Comparison of ENCODE assay signal across 16 mouse cellular contexts in the genomic region with DNA sequence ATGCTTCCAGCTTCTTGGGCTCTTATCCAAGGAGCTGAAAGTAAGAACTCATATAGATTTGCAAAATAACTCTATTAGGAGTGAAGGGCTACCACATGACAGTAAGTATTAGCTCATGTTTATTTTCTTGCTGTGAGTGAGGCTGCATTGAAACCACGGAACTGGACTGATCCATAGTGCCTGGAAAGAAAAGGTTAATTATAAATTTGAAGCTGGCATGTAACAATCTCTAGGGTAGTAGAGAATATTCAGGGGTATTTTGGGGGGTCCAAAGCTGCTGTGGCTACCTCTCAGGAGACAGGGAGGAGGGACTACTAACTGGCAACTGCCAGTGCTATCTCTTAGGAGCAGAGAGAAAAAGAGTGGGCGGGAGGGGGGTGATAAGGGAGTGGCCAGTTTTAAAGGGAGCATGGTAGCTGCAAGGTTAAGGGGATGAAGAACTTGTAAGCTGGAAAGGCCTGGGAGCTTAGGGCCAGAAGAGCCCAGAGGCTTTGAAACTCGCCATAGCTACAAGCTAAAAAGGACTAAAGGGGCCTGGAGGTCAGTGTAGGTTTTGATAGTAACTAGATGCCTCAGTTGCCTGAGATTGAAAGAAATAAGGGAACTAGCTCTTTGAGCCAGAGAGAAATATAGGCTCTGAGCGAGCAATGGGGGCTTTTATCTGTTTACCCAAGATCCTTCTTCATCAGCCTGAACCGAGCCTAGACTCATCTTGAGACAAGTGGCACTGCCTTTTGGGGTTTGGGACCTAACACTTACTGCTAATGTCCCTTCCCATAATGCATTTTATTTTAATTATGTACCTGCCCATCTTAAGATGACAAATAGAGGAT. TPM values are rescaled to one million over a fixed set of nuclear protein-coding genes. Genes with fewer than 3 reads are reported as not detected.
DNase-seq lines count a peak whose midpoint lies in the region; ATAC-seq lines count a peak whose summit lies in the region.
"Had no signal": no experiment of that assay in that cellular context is flagged by ENCODE, and none has a peak within 500 bp of the region (broad histone marks: within the 10 kb centered on the region; RNA-seq: fewer than 3 reads in every experiment).

No protein-coding gene starts in this region.

- no peak overlapping the region for H3K4me2 ChIP-seq in lung, embryonic 15.5 days
- peak overlapping the region; percentile 70 for H3K4me2 ChIP-seq in liver, embryonic 12.5 days
- no peak overlapping the region for H3K4me2 ChIP-seq in stomach, embryonic 15.5 days
- H3K4me2 ChIP-seq: hindbrain, embryonic 13.5 days; neural tube, embryonic 15.5 days had no signal

- H3K27me3 ChIP-seq in lung, embryonic 15.5 days: no peaks in the 10 kb centered on the region
- H3K27me3 ChIP-seq in liver, embryonic 12.5 days (replicated peaks): no peaks in the 10 kb centered on the region
- H3K27me3 ChIP-seq in stomach, embryonic 15.5 days (replicated peaks): no peaks in the 10 kb centered on the region
- H3K27me3 ChIP-seq: hindbrain, embryonic 13.5 days; neural tube, embryonic 15.5 days had no signal

- H3K9me3 ChIP-seq in lung, embryonic 15.5 days: no peaks in the 10 kb centered on the region
- no peaks in the 10 kb centered on the region for H3K9me3 ChIP-seq in liver, embryonic 12.5 days (replicated peaks)
- no peaks in the 10 kb centered on the region for H3K9me3 ChIP-seq in stomach, embryonic 15.5 days
- H3K9me3 ChIP-seq: hindbrain, embryonic 13.5 days; neural tube, embryonic 15.5 days had no signal

- no peak overlapping the region for H3K9ac ChIP-seq in lung, embryonic 15.5 days
- H3K9ac ChIP-seq in liver, embryonic 12.5 days: peak overlapping the region; percentile 72
- no peak overlapping the region for H3K9ac ChIP-seq in stomach, embryonic 15.5 days
- H3K9ac ChIP-seq: hindbrain, embryonic 13.5 days; neural tube, embryonic 15.5 days had no signal

- peak overlapping the region; percentile 65 for H3K27ac ChIP-seq in lung, embryonic 15.5 days
- H3K27ac ChIP-seq in liver, embryonic 12.5 days: peak overlapping the region; percentile 97
- H3K27ac ChIP-seq in stomach, embryonic 15.5 days: no peak overlapping the region
- H3K27ac ChIP-seq: hindbrain, embryonic 13.5 days; neural tube, embryonic 15.5 days had no signal

- 42% methylated on average over 5 of the region's 5 CpGs for WGBS in lung, embryonic 15.5 days
- 14% methylated on average over 5 of the region's 5 CpGs for WGBS in liver, embryonic 12.5 days (ENCODE audit: insufficient replicate concordance)
- WGBS in stomach, embryonic 15.5 days: 60% methylated on average over 5 of the region's 5 CpGs

- peak; percentile 32; the same call in 1 of the 2 replicates for ATAC-seq in lung, embryonic 15.5 days (ENCODE audit: borderline replicate concordance, extremely low read depth, low FRiP score, low TSS enrichment)
- peak; percentile 99 for ATAC-seq in liver, embryonic 12.5 days
- ATAC-seq in stomach, embryonic 15.5 days (ENCODE audit: insufficient read depth, low FRiP score, low read depth): peak; percentile 97
- ATAC-seq: forebrain, embryonic 16.5 days; midbrain, embryonic 16.5 days had no signal

- peaks cover 18% of the 10 kb centered on the region for H3K4me1 ChIP-seq in lung, embryonic 15.5 days
- peaks cover 64% of the 10 kb centered on the region for H3K4me1 ChIP-seq in liver, embryonic 12.5 days
- no peaks in the 10 kb centered on the region for H3K4me1 ChIP-seq in stomach, embryonic 15.5 days
- H3K4me1 ChIP-seq: hindbrain, embryonic 13.5 days; neural tube, embryonic 15.5 days had no signal

- no peak for DNase-seq in lung, postnatal 14 days
- peak; percentile 81 for DNase-seq in c-Kit-positive CD71-positive TER-119-negative erythroid progenitor cells, embryonic 14.5 days (ENCODE audit: low read depth)
- DNase-seq in right cerebral cortex, postnatal 36 days (ENCODE audit: low spot score in 2 of 2): no peak
- no peak for DNase-seq in right cerebral cortex, postnatal 4 days
- DNase-seq: embryo, embryonic 11 days; layer of hippocampus, postnatal 36 days; thymus, postnatal 36 days had no signal

- no peaks in the 10 kb centered on the region for H3K36me3 ChIP-seq in lung, embryonic 15.5 days
- no peaks in the 10 kb centered on the region for H3K36me3 ChIP-seq in liver, embryonic 12.5 days
- no peaks in the 10 kb centered on the region for H3K36me3 ChIP-seq in stomach, embryonic 15.5 days
- H3K36me3 ChIP-seq: hindbrain, embryonic 13.5 days; neural tube, embryonic 15.5 days had no signal

- no peak overlapping the region for H3K4me3 ChIP-seq in lung, embryonic 15.5 days
- H3K4me3 ChIP-seq in liver, embryonic 12.5 days: peak overlapping the region; percentile 45
- no peak overlapping the region for H3K4me3 ChIP-seq in stomach, embryonic 15.5 days (replicated peaks)
- H3K4me3 ChIP-seq: hindbrain, embryonic 13.5 days; neural tube, embryonic 15.5 days had no signal

RNA-seq across cellular contexts. Expression of a gene that starts 17.4 kb away (rescaled TPM):
- polyA plus RNA-seq in lung, embryonic 15.5 days (2015; fragmentation: Nextera tagmentation; extraction: Ambion mirVana): 73.6 and 83.7 TPM in 2 replicates
- polyA plus RNA-seq in liver, embryonic 12.5 days (2016; fragmentation: Nextera tagmentation; extraction: Ambion mirVana): 42.3 and 43.9 TPM in 2 replicates
- polyA plus RNA-seq in stomach, embryonic 15.5 days (2015; fragmentation: Nextera tagmentation; extraction: Ambion mirVana): 73.5 and 76.5 TPM in 2 replicates

RNA-seq across cellular contexts. Expression of a gene that starts 27.3 kb away (rescaled TPM):
- polyA plus RNA-seq in lung, embryonic 15.5 days (2015; fragmentation: Nextera tagmentation; extraction: Ambion mirVana): 0.16 and 0.25 TPM in 2 replicates
- polyA plus RNA-seq in liver, embryonic 12.5 days (2016; fragmentation: Nextera tagmentation; extraction: Ambion mirVana): 8.4 and 8.5 TPM in 2 replicates
- 0.44 and 0.69 TPM in 2 replicates for polyA plus RNA-seq in stomach, embryonic 15.5 days (2015; fragmentation: Nextera tagmentation; extraction: Ambion mirVana)
- polyA plus RNA-seq: forebrain, embryonic 16.5 days; gonadal fat pad, adult 2 months; hindbrain, embryonic 13.5 days; midbrain, embryonic 16.5 days; neural tube, embryonic 15.5 days; small intestine, adult 2 months had no signal

Comparison
In these comparisons a context has a peak if more than half of its experiments do, and no peak if none do; other contexts are left out.
1. ATAC-seq: peak in every context shown above with its lines; median percentile 99 in liver, embryonic 12.5 days; 97 in stomach, embryonic 15.5 days; 32 in lung, embryonic 15.5 days.